Mouse (Mus musculus) cerebellum, adult 18-20 months (tissue): ENCODE measurements around the gene Nudcd3.
"Not testable (repeated sequence)": the region's sequence is repeated elsewhere in the genome, so short reads cannot be mapped to it uniquely, and the experiment has no call there.

ENCODE experiments used
- DNase-seq, 2 experiments: peaks; one replicate each; pipeline ENCODE4 v3.0.0; 2021

Gene Nudcd3

GRCm38 (mm10) chr11:6120001-6120400 is 80.2 kb downstream of the Nudcd3 start:
- peak in 1 of 2 experiments; percentile 47 for DNase-seq

DNA sequence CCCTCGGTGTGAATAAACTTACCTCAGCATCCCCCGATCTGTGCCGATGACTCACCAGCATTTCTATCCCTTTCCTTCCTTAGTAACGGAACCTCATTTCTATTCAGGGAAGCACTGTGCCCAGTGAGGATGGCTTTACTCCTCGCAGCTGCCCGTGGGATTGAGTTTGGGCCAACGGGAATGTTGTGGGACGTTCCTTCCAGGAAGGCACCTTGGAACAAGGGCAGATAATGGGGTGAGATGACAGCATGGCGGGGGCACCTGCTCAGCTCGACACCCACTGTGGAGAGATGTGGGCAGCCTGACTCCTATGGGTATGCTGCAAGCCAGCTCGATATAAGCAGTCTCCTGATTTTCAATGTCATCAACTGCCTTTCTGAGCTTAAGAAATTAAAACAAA is 80.9 kb downstream of the Nudcd3 start:
- peak; percentile 49 to 51 for DNase-seq

- no peak for DNase-seq
Measured at GRCm38 (mm10) chr11:6117956-6118355, 82.3 kb downstream of the Nudcd3 start.

DNA sequence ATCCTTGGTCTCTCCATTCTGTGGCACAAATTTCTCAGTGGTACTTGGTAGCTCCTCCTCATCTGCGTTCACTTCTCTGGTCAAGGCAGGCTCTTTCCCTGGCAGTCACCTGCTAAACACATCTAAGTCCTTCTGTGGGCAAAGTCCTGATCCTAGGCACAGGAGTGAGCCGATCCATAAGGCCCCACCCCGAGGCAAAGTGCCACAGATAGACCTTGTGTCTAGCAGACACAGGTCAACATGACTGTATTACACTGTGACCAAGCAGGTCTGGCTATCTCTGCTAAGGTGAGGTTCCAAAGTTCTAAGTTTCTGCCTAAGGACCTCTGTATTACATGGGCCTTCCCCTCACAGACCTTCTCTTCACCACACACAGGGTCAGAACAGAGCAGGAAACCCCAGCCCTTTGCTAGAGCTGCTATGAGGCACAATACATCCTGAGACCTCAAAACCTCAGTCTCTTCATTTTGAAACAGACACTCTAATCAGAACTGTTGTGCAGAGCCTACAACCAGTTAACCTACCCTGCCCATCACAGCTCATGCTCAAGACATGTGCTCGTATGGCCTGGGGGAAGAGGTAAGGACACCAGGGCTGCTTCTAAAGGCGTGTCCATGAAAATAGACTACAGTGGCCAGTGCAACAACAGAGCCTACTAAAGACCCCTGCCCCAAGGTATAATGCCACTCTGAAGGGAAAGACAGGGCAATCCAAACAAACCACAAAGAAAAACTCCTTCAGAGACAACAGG is 88.3 kb downstream of the Nudcd3 start:
- no peak for DNase-seq

- peak; percentile 78 to 90 for DNase-seq
Measured at GRCm38 (mm10) chr11:6109990-6110389, 90.2 kb downstream of the Nudcd3 start.

DNA sequence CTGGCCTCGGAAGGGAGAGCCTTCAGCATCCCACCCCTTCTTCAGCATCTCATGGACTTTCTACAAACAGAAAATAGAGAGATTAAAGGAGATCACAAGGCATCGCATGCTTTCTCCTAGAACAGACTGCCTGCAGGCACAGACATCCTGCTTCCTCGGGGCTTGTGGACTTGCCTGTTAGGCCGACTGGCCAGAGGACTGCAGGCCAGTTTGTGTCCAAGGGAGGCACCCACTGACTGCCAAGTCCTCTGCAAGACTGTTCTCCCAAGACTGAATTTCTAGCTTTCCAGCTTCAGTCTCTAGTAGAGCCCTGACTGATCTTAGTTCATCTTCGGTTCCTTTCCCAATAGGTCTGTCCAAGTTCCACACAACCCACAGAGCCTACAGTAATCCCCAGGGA is 91.9 kb downstream of the Nudcd3 start:
- peak; percentile 47 to 51 for DNase-seq

DNA sequence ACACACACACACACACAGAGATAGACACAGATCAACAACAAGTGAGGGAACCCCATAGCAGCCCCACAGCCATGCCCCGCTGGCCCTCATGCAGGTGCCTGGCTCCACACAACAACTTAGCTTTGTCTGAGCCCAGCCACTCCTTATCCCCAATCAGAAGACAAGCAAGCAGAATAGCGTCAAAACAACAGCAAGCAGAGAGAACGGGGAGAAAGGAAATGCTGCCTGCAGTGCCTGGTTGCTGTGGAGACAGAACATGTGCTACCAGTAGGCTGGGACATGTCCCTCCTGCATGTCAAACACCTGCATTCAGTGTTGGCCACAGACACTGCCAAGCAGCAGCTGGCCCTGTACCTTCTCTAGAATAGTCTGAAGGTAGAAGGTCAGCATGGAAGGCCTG is 92.5 kb downstream of the Nudcd3 start:
- no peak for DNase-seq

- DNase-seq, result peak in 1 of 2 experiments; percentile 28
Measured at GRCm38 (mm10) chr11:6104734-6105133, 95.5 kb downstream of the Nudcd3 start.

- not testable (repeated sequence) for DNase-seq
Measured at GRCm38 (mm10) chr11:6096637-6097036, 103.6 kb downstream of the Nudcd3 start.

GRCm38 (mm10) chr11:6086991-6087390 is 113.2 kb downstream of the Nudcd3 start:
- DNase-seq, result no peak

GRCm38 (mm10) chr11:6078737-6079136 is 121.5 kb downstream of the Nudcd3 start:
- no peak for DNase-seq

DNA sequence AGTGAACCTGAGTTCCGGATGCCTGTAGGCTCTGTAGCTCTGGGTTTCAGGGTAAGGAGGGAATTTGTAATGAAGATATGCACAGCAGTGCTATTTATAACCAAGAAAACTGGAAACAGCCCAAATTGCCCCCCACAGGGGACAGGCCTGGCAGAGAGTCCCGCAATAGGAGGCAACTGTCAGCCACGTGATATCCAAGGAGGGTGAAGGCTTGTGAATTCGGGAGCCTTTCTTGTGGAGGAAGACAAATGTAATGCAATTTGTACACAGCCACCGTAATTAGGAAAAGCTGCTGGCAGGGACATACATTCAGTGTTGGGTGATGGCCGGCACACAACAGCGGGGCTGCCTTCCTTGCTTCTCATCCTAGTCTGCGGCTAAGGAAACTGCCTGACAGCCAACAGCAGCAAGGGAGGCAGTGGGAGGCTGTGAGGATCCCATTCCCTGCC is 124.6 kb downstream of the Nudcd3 start:
- DNase-seq, result peak; percentile 74 to 77

DNA sequence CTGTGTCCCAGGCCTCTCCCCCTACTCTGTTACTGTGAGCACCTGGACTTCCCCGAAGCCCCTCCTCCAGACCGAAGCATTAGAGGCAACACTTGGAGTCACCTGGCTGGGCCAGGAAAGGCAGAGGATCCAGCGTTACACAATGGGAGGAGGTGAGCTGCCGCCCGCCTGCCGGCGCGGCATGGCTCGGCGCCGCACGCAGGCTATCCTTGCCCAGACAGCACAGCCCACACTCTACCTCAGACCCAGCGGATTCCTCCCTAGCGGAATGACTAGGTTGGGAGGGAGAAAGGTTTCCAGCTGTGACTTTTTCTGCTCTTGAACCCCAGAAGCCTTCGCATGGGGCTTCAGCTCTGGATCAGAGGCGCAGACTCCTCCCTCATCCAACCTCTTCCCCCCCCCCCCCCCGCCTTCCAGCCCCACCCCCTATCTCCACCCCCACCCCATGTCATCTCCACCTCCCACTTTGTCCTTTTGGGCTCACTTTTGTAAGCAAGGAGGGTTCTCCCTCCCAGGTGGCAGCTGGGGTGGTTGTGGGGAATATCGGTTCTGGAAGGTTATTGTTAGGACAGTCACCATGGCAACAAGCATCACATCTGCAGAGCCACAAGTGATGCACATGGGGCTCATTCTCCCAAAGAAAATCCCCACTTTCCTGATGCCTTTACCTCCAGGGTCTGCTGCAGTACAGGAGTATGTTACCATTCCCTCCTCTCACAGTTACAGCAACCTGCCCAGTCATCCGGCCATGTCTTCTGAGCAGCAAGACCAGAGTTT is 131.8 kb downstream of the Nudcd3 start:
- DNase-seq, result no peak

- no peak for DNase-seq
Measured at GRCm38 (mm10) chr11:6067160-6067559, 133.1 kb downstream of the Nudcd3 start.

- DNase-seq, result no peak
Measured at GRCm38 (mm10) chr11:6066176-6066575, 134.0 kb downstream of the Nudcd3 start, which contains the start of gene Camk2b. Gene Camk2b (minus strand): TSS chr11:6066362.

DNA sequence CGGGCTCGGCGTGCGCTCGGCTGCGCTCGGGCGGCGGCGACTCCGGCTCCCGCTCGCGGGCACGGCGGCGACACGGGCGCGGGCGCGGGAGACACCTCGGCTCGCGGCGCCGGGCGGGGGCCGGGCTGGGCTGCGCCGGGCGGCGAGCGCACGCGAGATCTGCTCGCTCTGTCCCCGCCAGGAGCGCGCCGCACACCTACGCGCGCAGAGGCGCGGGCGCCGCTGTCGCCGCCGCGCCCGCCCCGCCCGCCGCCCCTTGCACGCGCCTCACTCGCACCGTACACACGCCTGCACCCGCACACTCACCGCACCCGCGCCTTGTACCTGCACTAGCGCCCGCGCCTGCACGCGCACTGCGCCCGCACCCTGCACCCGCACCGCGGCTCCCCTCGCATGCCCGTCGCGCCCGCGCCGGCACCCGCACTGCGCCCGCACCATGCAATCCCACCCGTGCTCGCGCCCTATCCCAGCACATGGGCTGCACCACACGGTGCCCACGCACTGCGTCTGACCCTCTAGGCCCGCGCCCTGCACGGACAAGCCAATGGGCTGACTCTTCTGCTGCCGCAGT is 134.6 kb downstream of the Nudcd3 start:
- peak; percentile 79 to 91 for DNase-seq

DNA sequence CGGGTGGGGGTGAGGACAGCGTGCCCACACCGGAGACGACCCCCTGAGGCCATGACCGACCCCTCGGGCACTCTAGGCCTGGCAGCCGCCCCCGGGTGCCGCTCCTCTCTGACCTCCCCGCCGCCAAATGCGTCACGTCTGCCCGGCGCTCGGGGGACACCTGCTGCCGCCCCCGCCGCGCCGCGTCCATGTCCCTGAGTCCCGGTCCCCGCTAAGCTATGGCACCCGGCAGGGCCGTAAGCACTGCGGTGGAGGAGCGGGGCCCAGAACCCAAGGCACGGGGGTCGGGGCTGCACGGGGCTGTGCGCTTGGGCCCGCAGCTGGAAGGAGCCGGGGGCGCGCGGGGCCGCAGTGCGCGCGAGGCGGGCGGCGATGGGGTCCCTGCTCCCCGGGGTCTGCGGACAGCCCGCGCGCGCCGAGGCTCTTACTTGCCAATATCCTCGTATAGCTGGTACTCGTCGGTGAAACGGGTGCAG is 135.1 kb downstream of the Nudcd3 start:
- DNase-seq, result peak; percentile 61 to 76

DNA sequence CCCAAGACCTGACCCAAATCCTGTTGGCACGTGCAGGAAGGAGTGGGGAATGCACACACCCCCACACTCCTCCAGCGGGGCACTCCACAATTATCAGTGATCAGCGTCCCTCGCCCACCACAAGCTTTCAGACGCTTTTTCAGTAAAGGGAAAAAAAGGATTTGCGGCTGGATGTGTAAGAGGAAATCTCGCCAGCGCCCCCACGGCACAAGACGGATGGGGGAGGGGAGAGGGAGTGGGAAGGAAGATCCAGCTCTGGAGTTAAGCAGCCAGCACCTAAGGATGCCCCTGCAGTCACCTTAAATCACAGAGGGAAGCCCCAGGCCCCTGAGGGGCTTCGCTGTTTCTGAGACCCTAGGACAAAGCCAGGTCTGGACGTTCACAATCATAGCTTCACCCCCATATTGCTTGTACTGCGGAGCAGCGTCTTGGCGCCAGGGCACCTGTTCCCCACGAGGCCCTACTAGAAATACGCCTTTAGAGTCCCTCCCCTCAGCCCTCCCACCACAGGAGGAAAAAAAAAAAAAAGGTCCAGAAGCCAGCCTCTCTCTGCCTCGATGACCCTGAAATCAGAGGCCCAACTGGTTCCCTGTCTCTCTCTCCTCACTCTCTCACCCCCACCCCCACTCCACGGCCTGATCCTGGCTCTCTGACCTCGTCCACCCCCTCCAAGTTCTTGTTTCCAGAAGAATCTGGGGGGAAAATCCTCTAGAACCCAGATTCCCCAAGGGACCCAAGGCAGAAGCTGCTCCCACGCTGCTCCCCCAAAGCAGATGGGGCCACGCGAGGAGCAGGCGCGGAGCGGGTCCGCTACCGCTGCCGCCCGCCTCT is 135.8 kb downstream of the Nudcd3 start:
- peak; percentile 52 to 58 for DNase-seq

- DNase-seq, result peak in 1 of 2 experiments; percentile 48
Measured at GRCm38 (mm10) chr11:6063501-6064214, 136.6 kb downstream of the Nudcd3 start.

- DNase-seq, result peak; percentile 29 to 46
Measured at GRCm38 (mm10) chr11:6063065-6063464, 137.2 kb downstream of the Nudcd3 start.

DNA sequence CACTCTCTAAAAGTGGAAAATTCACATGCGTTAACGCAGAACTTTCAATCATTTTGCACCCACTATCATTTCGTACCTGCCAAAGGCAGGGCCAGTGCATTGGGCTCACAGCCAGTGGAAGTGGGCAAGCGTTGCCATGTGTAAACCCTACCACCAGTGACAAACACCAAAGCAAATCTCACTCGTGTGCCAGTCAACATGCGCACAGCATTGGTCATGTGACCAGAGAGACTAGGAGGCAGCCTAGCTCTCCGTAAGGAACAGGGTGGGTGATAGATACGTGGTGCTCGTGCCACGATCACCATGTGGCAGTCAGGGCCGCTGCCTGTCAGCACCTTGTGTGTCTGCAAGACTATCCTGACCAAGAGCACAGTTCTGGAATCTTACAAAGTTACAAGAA is 137.9 kb downstream of the Nudcd3 start:
- peak; percentile 33 to 36 for DNase-seq

- DNase-seq, result no peak
Measured at GRCm38 (mm10) chr11:6061891-6062290, 138.3 kb downstream of the Nudcd3 start.
